Mouse (Mus musculus): ENCODE measurements around the gene Hist1h2ah. TPM values are rescaled to one million over a fixed set of nuclear protein-coding genes. Genes with fewer than 3 reads are reported as not detected.

The Hist1h2ah gene
- total RNA-seq, 2 experiments from 2014 or later: 10.9 to 12.6 TPM

Small RNAs within 50 kb of the gene (microRNA-seq; reads per million reads assigned to microRNA genes)
- gene Gm26300 (0 reads per million in 2 experiments), gene Gm44390 (0 reads per million in 2 experiments), gene Gm44486 (0 reads per million in 2 experiments)

Other genes with a start within 250 kb of the Hist1h2ah start
- gene Hist1h2an, start 248.3 kb downstream of the Hist1h2ah start, total RNA-seq (2021): 1 to 10 TPM; 1.0 to 5.3 TPM
- 1 to 10 TPM; 3.3 to 4.2 TPM for gene Hist1h2bp, start 248.1 kb downstream of the Hist1h2ah start, total RNA-seq (2021)
- gene Hist1h2bq, start 225.4 kb downstream of the Hist1h2ah start, total RNA-seq (2021): 10 to 100 TPM; 27.9 to 31.1 TPM
- 1 to 10 TPM in 1 of 2 experiments, not detected in 1; 1.4 TPM for gene Hist1h2ao, start 225.1 kb downstream of the Hist1h2ah start, total RNA-seq (2021)
- gene Hist1h4m, start 223.8 kb downstream of the Hist1h2ah start, total RNA-seq (2021): 10 to 100 TPM; 41.7 to 58.7 TPM
- 1 to 10 TPM; 4.7 to 9.4 TPM for gene Hist1h4n, start 203.4 kb downstream of the Hist1h2ah start, total RNA-seq (2021)
- gene Hist1h2ap, start 202.1 kb downstream of the Hist1h2ah start, total RNA-seq (2021): 10 to 100 TPM; 11.6 to 12.2 TPM
- 10 to 100 TPM; 28.3 to 30.7 TPM for gene Hist1h2br, start 201.8 kb downstream of the Hist1h2ah start, total RNA-seq (2021)
- 1 to 10 TPM in 1 of 2 experiments, under 1 TPM in 1; 0.67 to 1.3 TPM for gene Zfp184, start 90.5 kb downstream of the Hist1h2ah start, total RNA-seq (2021)
- not detected for gene Pom121l2, start 54.4 kb downstream of the Hist1h2ah start, total RNA-seq (2021)
- gene Prss16, start 25.8 kb downstream of the Hist1h2ah start, total RNA-seq (2021): not detected
- gene Hist1h2bk, start 302 bp upstream of the Hist1h2ah start, total RNA-seq (2021): 10 to 100 TPM; 15.2 to 16.5 TPM
- gene Hist1h4i, start 5.8 kb upstream of the Hist1h2ah start, total RNA-seq (2021): 10 to 100 TPM; 15.0 to 20.2 TPM
- 10 to 100 TPM in 1 of 2 experiments, 1 to 10 TPM in 1; 7.7 to 10.8 TPM for gene Hist1h2ag, start 7.4 kb upstream of the Hist1h2ah start, total RNA-seq (2021)
- gene Hist1h2bj, start 7.6 kb upstream of the Hist1h2ah start, total RNA-seq (2021): 1 to 10 TPM; 2.8 to 6.2 TPM
- not detected for gene Vmn1r188, start 48.9 kb upstream of the Hist1h2ah start, total RNA-seq (2021)
- gene Vmn1r189, start 70.3 kb upstream of the Hist1h2ah start, total RNA-seq (2021): not detected
- not detected for gene Vmn1r191, start 148.4 kb upstream of the Hist1h2ah start, total RNA-seq (2021)
- not detected for gene Vmn1r192, start 155.6 kb upstream of the Hist1h2ah start, total RNA-seq (2021)
- not detected for gene Vmn1r193, start 187.6 kb upstream of the Hist1h2ah start, total RNA-seq (2021)
- not detected for gene Vmn1r194, start 208.6 kb upstream of the Hist1h2ah start, total RNA-seq (2021)
- not detected for gene Vmn1r195, start 235.0 kb upstream of the Hist1h2ah start, total RNA-seq (2021)

Data from heart, adult 18-20 months (tissue).